Mouse (Mus musculus) ES-E14 (cell line): ENCODE measurements around the gene Map4k5. TPM values are rescaled to one million over a fixed set of nuclear protein-coding genes. Genes with fewer than 3 reads are reported as not detected.

ENCODE experiments used
- DNase-seq: peaks from one replicate; pipeline ENCODE4 v3.0.0-alpha.2; 2013; ENCODE audit warnings: low read depth, low spot score
- H3K27ac ChIP-seq: 2 replicates; pipeline ENCODE4 v1.5.1; 2012; ENCODE audit warnings: low read depth, mild to moderate bottlenecking, low read length, moderate library complexity, mixed read lengths; ENCODE audit not compliant: poor library complexity, insufficient read depth, severe bottlenecking
- H3K36me3 ChIP-seq: 2 replicates; pipeline ENCODE4 v1.6.1; 2012; ENCODE audit warnings: mild to moderate bottlenecking, low read length, moderate library complexity, mixed read lengths; ENCODE audit not compliant: control insufficient read depth, poor library complexity, insufficient read depth, severe bottlenecking
- H3K4me1 ChIP-seq, 2 experiments: fragments of 150-350 bp in 1 of 2; sonication (generic) in 1 of 2; 2 replicates each; pipeline ENCODE4 v1.6.1; 2012; ENCODE audit warnings: low read length in 2 of 2, mild to moderate bottlenecking in 1 of 2, mixed read lengths in 1 of 2; ENCODE audit not compliant: control insufficient read depth in 2 of 2, insufficient read depth in 2 of 2, poor library complexity in 1 of 2
- H3K4me3 ChIP-seq, 2 experiments: fragments of 150-350 bp in 1 of 2; sonication (generic) in 1 of 2; 2 replicates each; pipeline ENCODE4 v1.5.1; 2012; ENCODE audit warnings: low read length in 2 of 2, low read depth in 1 of 2, mild to moderate bottlenecking in 1 of 2, mixed read lengths in 1 of 2; ENCODE audit not compliant: insufficient read depth in 1 of 2, poor library complexity in 1 of 2, severe bottlenecking in 1 of 2
- H3K9ac ChIP-seq: 2 replicates; pipeline ENCODE4 v1.6.1; 2012; ENCODE audit warnings: low read depth, mild to moderate bottlenecking, low read length, mixed read lengths; ENCODE audit not compliant: poor library complexity, insufficient read depth, severe bottlenecking
- H3K9me3 ChIP-seq: fragments of 150-350 bp; sonication (generic); 2 replicates; pipeline ENCODE4 v1.6.1; 2012; ENCODE audit warnings: low read depth, mild to moderate bottlenecking, low read length; ENCODE audit not compliant: control insufficient read depth, insufficient read depth
- CHD2 ChIP-seq: IDR thresholded peaks from 2 replicates; pipeline ENCODE4 v1.6.1; 2014; ENCODE audit warnings: mild to moderate bottlenecking, low read depth, low read length, inconsistent platforms
- HCFC1 ChIP-seq: IDR thresholded peaks from 2 replicates; pipeline ENCODE4 v1.6.1; 2012; ENCODE audit warnings: low read length, inconsistent platforms, borderline replicate concordance; ENCODE audit not compliant: insufficient read depth
- MAFK ChIP-seq: IDR thresholded peaks from 2 replicates; pipeline ENCODE4 v1.6.1; 2014; ENCODE audit warnings: mild to moderate bottlenecking, low read depth, low read length, inconsistent platforms; ENCODE audit not compliant: insufficient read depth
- ZC3H11A ChIP-seq: IDR thresholded peaks from 2 replicates; pipeline ENCODE4 v1.6.1; 2012; ENCODE audit warnings: low read depth, mild to moderate bottlenecking, inconsistent platforms, low read length, borderline replicate concordance
- ZNF384 ChIP-seq: IDR thresholded peaks from 2 replicates; pipeline ENCODE4 v1.6.1; 2012; ENCODE audit warnings: low read depth, low read length, inconsistent platforms
- in situ Hi-C, 2 experiments: fragments of 600-800 bp; cut with MboI; formaldehyde crosslinking; loops; one replicate each; pipeline ENCODE4 v1.15.1; 2025; ENCODE audit warnings: low sequenced_read_pairs in 2 of 2, inconsistent platforms in 1 of 2; ENCODE audit not compliant: unreplicated experiment in 2 of 2
- total RNA-seq: library from RNA; depleted of rRNA; stranded (reverse); fragments of 300-350 nt; gene quantifications from 2 replicates; pipeline ENCODE4 v1.2.3, GENCODE M21; 2012

Map4k5 gene
- total RNA-seq, 1 experiment, result 29.8 TPM

- DNase-seq, result peak; percentile 40
- Histone ChIP-seq H3K9ac (no peak overlapping the region), H3K9me3 (no peaks in the 10 kb centered on the region), H3K27ac (no peak overlapping the region), H3K4me1 (no peaks in the 10 kb centered on the region), H3K36me3 (no peaks in the 10 kb centered on the region), H3K4me3 (no peak overlapping the region)
- TF ChIP-seq MAFK, result no peak
- TF ChIP-seq HCFC1, result no peak
- no peak for TF ChIP-seq ZC3H11A
- no peak for TF ChIP-seq CHD2
- no peak for TF ChIP-seq ZNF384
- in situ Hi-C loops, result no loop called here
Measured at GRCm38 (mm10) chr12:69783247-69784025, 109.6 kb downstream of the Map4k5 start.

- in situ Hi-C loops, result no loop called here
- Histone ChIP-seq H3K36me3 (no peaks in the 10 kb centered on the region), H3K4me3 (no peak overlapping the region), H3K9me3 (no peaks in the 10 kb centered on the region), H3K4me1 (no peaks in the 10 kb centered on the region), H3K9ac (no peak overlapping the region), H3K27ac (no peak overlapping the region)
- DNase-seq, result no peak
- TF ChIP-seq MAFK (no peak), ZC3H11A (no peak), HCFC1 (no peak)
Measured at GRCm38 (mm10) chr12:69781935-69782650, 110.9 kb downstream of the Map4k5 start.

- no peak for DNase-seq
- no peak overlapping the region for H3K9ac ChIP-seq
- no peak overlapping the region for H3K4me3 ChIP-seq
- in situ Hi-C loops, result no loop called here
- no peaks in the 10 kb centered on the region for H3K4me1 ChIP-seq
- H3K27ac ChIP-seq, result no peak overlapping the region
- no peaks in the 10 kb centered on the region for H3K9me3 ChIP-seq
- TF ChIP-seq ZNF384 (no peak), CHD2 (no peak), ZC3H11A (no peak), MAFK (no peak), HCFC1 (no peak)
- H3K36me3 ChIP-seq, result no peaks in the 10 kb centered on the region
Measured at GRCm38 (mm10) chr12:69781480-69781879, 111.5 kb downstream of the Map4k5 start.

- no peak for DNase-seq
- Histone ChIP-seq H3K4me1 (no peaks in the 10 kb centered on the region), H3K4me3 (no peak overlapping the region), H3K9ac (no peak overlapping the region), H3K9me3 (no peaks in the 10 kb centered on the region), H3K27ac (no peak overlapping the region), H3K36me3 (no peaks in the 10 kb centered on the region)
- TF ChIP-seq MAFK (no peak), CHD2 (no peak), ZNF384 (no peak)
- in situ Hi-C loops, result no loop called here
Measured at GRCm38 (mm10) chr12:69777957-69778356, 115.0 kb downstream of the Map4k5 start.
